Mouse (Mus musculus): ENCODE results near the gene Ctnna3. TPM values are rescaled to one million over a fixed set of nuclear protein-coding genes. Genes with fewer than 3 reads are reported as not detected.
A peak's percentile ranks its signal among the peaks of the same experiment; 100 is the strongest.

The Ctnna3 gene
- polyA plus RNA-seq, 1 experiment: 0.01 TPM

- Histone ChIP-seq H3K27me3 (ENCODE audit: control insufficient read depth, insufficient read depth, insufficient read length) (no peaks in the 10 kb centered on the region), H3K4me3 (ENCODE audit: insufficient read depth, poor library complexity, severe bottlenecking) (no peak overlapping the region)
These were observed 657.6 kb downstream of the Ctnna3 start for GRCm38 (mm10) chr10:64087521-64087920.

GRCm38 (mm10) chr10:64087936-64088773 lies 658.3 kb downstream of the Ctnna3 start:
- H3K4me3 ChIP-seq (ENCODE audit: insufficient read depth, poor library complexity, severe bottlenecking): no peak overlapping the region

More at GRCm38 (mm10) chr10:64087521-64087920, 657.6 kb downstream of the Ctnna3 start:
- Histone ChIP-seq H3K36me3 (ENCODE audit: control insufficient read depth, insufficient read depth) (no peaks in the 10 kb centered on the region), H3ac (ENCODE audit: control insufficient read depth, insufficient read length, low read depth) (no peak overlapping the region), H3K79me3 (ENCODE audit: low read depth) (no peaks in the 10 kb centered on the region), H3K79me2 (ENCODE audit: control insufficient read depth, insufficient read depth) (no peaks in the 10 kb centered on the region)
- TF ChIP-seq CEBPB (IDR thresholded peaks at IDR 0.05; ENCODE audit: low read depth): no peak
- TF ChIP-seq FOSL1 (IDR thresholded peaks at IDR 0.05; ENCODE audit: insufficient read depth, low read length, poor library complexity, severe bottlenecking): no peak
- no peak for TF ChIP-seq MAX (IDR thresholded peaks at IDR 0.05)
- no peak for TF ChIP-seq CTCF (IDR thresholded peaks at IDR 0.05; ENCODE audit: control insufficient read depth, insufficient read depth, insufficient read length)
- TF ChIP-seq MYOD1 (IDR thresholded peaks at IDR 0.05; ENCODE audit: control insufficient read depth, insufficient read length, low read depth): no peak
- TF ChIP-seq MYOG (IDR thresholded peaks at IDR 0.05; ENCODE audit: control insufficient read depth, extremely low read depth, insufficient read length): no peak
- no peak for TF ChIP-seq USF1 (IDR thresholded peaks at IDR 0.05; ENCODE audit: low read depth)

GRCm38 (mm10) chr10:64088774-64089460 lies 659.0 kb downstream of the Ctnna3 start:
- Histone ChIP-seq H3K79me2 (ENCODE audit: control insufficient read depth, insufficient read depth) (no peaks in the 10 kb centered on the region), H3ac (ENCODE audit: control insufficient read depth, insufficient read length, low read depth) (no peak overlapping the region), H3K27me3 (ENCODE audit: control insufficient read depth, insufficient read depth, insufficient read length) (no peaks in the 10 kb centered on the region), H3K36me3 (ENCODE audit: control insufficient read depth, insufficient read depth) (no peaks in the 10 kb centered on the region), H3K4me3 (ENCODE audit: insufficient read depth, poor library complexity, severe bottlenecking) (no peak overlapping the region), H3K79me3 (ENCODE audit: low read depth) (no peaks in the 10 kb centered on the region)
- TF ChIP-seq USF1 (IDR thresholded peaks at IDR 0.05; ENCODE audit: low read depth) (no peak), CTCF (IDR thresholded peaks at IDR 0.05; ENCODE audit: control insufficient read depth, insufficient read depth, insufficient read length) (no peak), MYOG (IDR thresholded peaks at IDR 0.05; ENCODE audit: control insufficient read depth, extremely low read depth, insufficient read length) (no peak), MAX (IDR thresholded peaks at IDR 0.05) (no peak), FOSL1 (IDR thresholded peaks at IDR 0.05; ENCODE audit: insufficient read depth, low read length, poor library complexity, severe bottlenecking) (no peak), MYOD1 (IDR thresholded peaks at IDR 0.05; ENCODE audit: control insufficient read depth, insufficient read length, low read depth) (no peak), CEBPB (IDR thresholded peaks at IDR 0.05; ENCODE audit: low read depth) (no peak)

More at GRCm38 (mm10) chr10:64087936-64088773, 658.3 kb downstream of the Ctnna3 start:
- Histone ChIP-seq H3K27me3 (ENCODE audit: control insufficient read depth, insufficient read depth, insufficient read length) (no peaks in the 10 kb centered on the region), H3K79me3 (ENCODE audit: low read depth) (no peaks in the 10 kb centered on the region), H3K79me2 (ENCODE audit: control insufficient read depth, insufficient read depth) (no peaks in the 10 kb centered on the region), H3ac (ENCODE audit: control insufficient read depth, insufficient read length, low read depth) (no peak overlapping the region), H3K36me3 (ENCODE audit: control insufficient read depth, insufficient read depth) (no peaks in the 10 kb centered on the region)
- TF ChIP-seq CTCF (IDR thresholded peaks at IDR 0.05; ENCODE audit: control insufficient read depth, insufficient read depth, insufficient read length) (no peak), MAX (IDR thresholded peaks at IDR 0.05) (no peak), FOSL1 (IDR thresholded peaks at IDR 0.05; ENCODE audit: insufficient read depth, low read length, poor library complexity, severe bottlenecking) (no peak), MYOG (IDR thresholded peaks at IDR 0.05; ENCODE audit: control insufficient read depth, extremely low read depth, insufficient read length) (no peak), MYOD1 (IDR thresholded peaks at IDR 0.05; ENCODE audit: control insufficient read depth, insufficient read length, low read depth) (no peak), USF1 (IDR thresholded peaks at IDR 0.05; ENCODE audit: low read depth) (no peak), CEBPB (IDR thresholded peaks at IDR 0.05; ENCODE audit: low read depth) (no peak)

GRCm38 (mm10) chr10:64089680-64090460 lies 660.0 kb downstream of the Ctnna3 start, which contains the start of gene Lrrtm3:
Gene Lrrtm3, minus strand, starts transcription at chr10:64090277.
- H3K79me3 ChIP-seq (ENCODE audit: low read depth): no peaks in the 10 kb centered on the region
- H3K79me2 ChIP-seq (ENCODE audit: control insufficient read depth, insufficient read depth): no peaks in the 10 kb centered on the region
- TF ChIP-seq CEBPB (IDR thresholded peaks at IDR 0.05; ENCODE audit: low read depth) (no peak), CTCF (IDR thresholded peaks at IDR 0.05; ENCODE audit: control insufficient read depth, insufficient read depth, insufficient read length) (peak; percentile 30)
- H3K36me3 ChIP-seq (ENCODE audit: control insufficient read depth, insufficient read depth): no peaks in the 10 kb centered on the region
- H3K27me3 ChIP-seq (ENCODE audit: control insufficient read depth, insufficient read depth, insufficient read length): no peaks in the 10 kb centered on the region
- H3ac ChIP-seq (ENCODE audit: control insufficient read depth, insufficient read length, low read depth): no peak within 1 kb of the TSS
- H3K4me3 ChIP-seq (ENCODE audit: insufficient read depth, poor library complexity, severe bottlenecking): no peak within 1 kb of the TSS

- Histone ChIP-seq H3K79me3 (ENCODE audit: low read depth) (no peaks in the 10 kb centered on the region), H3K79me2 (ENCODE audit: control insufficient read depth, insufficient read depth) (no peaks in the 10 kb centered on the region), H3K4me3 (ENCODE audit: insufficient read depth, poor library complexity, severe bottlenecking) (no peak overlapping the region), H3ac (ENCODE audit: control insufficient read depth, insufficient read length, low read depth) (no peak overlapping the region), H3K27me3 (ENCODE audit: control insufficient read depth, insufficient read depth, insufficient read length) (no peaks in the 10 kb centered on the region), H3K36me3 (ENCODE audit: control insufficient read depth, insufficient read depth) (no peaks in the 10 kb centered on the region)
- TF ChIP-seq MYOG (IDR thresholded peaks at IDR 0.05; ENCODE audit: control insufficient read depth, extremely low read depth, insufficient read length) (no peak), USF1 (IDR thresholded peaks at IDR 0.05; ENCODE audit: low read depth) (no peak), CTCF (IDR thresholded peaks at IDR 0.05; ENCODE audit: control insufficient read depth, insufficient read depth, insufficient read length) (no peak), MYOD1 (IDR thresholded peaks at IDR 0.05; ENCODE audit: control insufficient read depth, insufficient read length, low read depth) (no peak), FOSL1 (IDR thresholded peaks at IDR 0.05; ENCODE audit: insufficient read depth, low read length, poor library complexity, severe bottlenecking) (no peak), MAX (IDR thresholded peaks at IDR 0.05) (no peak), CEBPB (IDR thresholded peaks at IDR 0.05; ENCODE audit: low read depth) (no peak)
These were observed 666.6 kb downstream of the Ctnna3 start for GRCm38 (mm10) chr10:64096532-64096931.
